Mouse (Mus musculus) C2C12 (cell line): ENCODE data around the gene Cdk17. TPM values are rescaled to one million over a fixed set of nuclear protein-coding genes. Genes with fewer than 3 reads are reported as not detected.

Source experiments
- H3K27me3 ChIP-seq: one replicate; pipeline ENCODE4 v1.6.1; 2011; ENCODE audit not compliant: control insufficient read depth, insufficient read depth, insufficient read length
- H3K36me3 ChIP-seq: one replicate; pipeline ENCODE4 v1.6.1; 2011; ENCODE audit not compliant: control insufficient read depth, insufficient read depth
- H3K4me3 ChIP-seq: one replicate; pipeline ENCODE4 v1.5.1; 2011; ENCODE audit warnings: mild to moderate bottlenecking, control low read depth; ENCODE audit not compliant: poor library complexity, insufficient read depth, severe bottlenecking
- H3K79me2 ChIP-seq: one replicate; pipeline ENCODE4 v1.6.1; 2011; ENCODE audit not compliant: control insufficient read depth, insufficient read depth
- H3K79me3 ChIP-seq: one replicate; pipeline ENCODE4 v1.6.1; 2011; ENCODE audit warnings: low read depth, control low read depth
- H3ac ChIP-seq: one replicate; pipeline ENCODE3; 2011; ENCODE audit warnings: low read depth; ENCODE audit not compliant: control insufficient read depth, insufficient read length
- CEBPB ChIP-seq: IDR thresholded peaks from one replicate; pipeline ENCODE4 v1.6.1; 2011; ENCODE audit warnings: low read depth, mild to moderate bottlenecking, control low read depth, moderate library complexity
- CTCF ChIP-seq: IDR thresholded peaks from one replicate; pipeline ENCODE4 v1.5.1; 2011; ENCODE audit not compliant: control insufficient read depth, insufficient read depth, insufficient read length
- FOSL1 ChIP-seq: IDR thresholded peaks from one replicate; pipeline ENCODE4 v1.8.0; 2011; ENCODE audit warnings: mild to moderate bottlenecking, low read length; ENCODE audit not compliant: poor library complexity, insufficient read depth, severe bottlenecking
- MAX ChIP-seq: IDR thresholded peaks from one replicate; pipeline ENCODE4 v1.6.1; 2011; ENCODE audit warnings: mild to moderate bottlenecking, control low read depth
- MYOD1 ChIP-seq: IDR thresholded peaks from one replicate; pipeline ENCODE4 v1.6.1; 2011; ENCODE audit warnings: low read depth; ENCODE audit not compliant: control insufficient read depth, insufficient read length
- MYOG ChIP-seq: IDR thresholded peaks from one replicate; pipeline ENCODE4 v1.6.1; 2011; ENCODE audit not compliant: control insufficient read depth, insufficient read length; ENCODE audit errors: extremely low read depth
- USF1 ChIP-seq: IDR thresholded peaks from one replicate; pipeline ENCODE4 v1.6.1; 2011; ENCODE audit warnings: low read depth, mild to moderate bottlenecking, control low read depth, moderate library complexity
- polyA plus RNA-seq: library from polyadenylated mRNA; unstranded; fragments of >200 nt; fragmentation: generic; extraction: Trizol; gene quantifications from one replicate; pipeline ENCODE4 v1.2.1, GENCODE M21; 2012; ENCODE audit warnings: missing spikeins

Gene Cdk17
- polyA plus RNA-seq, 1 experiment = 7.4 TPM

DNA sequence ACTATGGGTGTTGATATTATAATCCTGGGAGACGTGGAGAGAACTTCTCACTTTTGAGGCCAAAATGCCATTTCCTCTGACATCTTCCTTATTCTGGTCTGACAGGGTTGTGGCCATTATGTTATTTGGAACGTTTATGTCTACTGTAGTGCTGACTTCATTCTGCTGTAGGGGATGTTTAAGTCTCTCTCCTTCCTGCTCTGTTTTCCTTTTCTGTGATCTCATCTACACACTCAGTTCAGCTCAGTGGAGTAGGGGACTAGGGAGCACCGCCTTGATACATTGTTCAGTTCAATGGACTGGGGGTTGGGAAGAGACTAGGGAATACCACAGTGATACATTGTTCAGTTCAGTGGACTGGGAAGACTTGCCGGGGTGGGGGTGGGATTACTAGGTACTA lies 7.4 kb downstream of the Cdk17 start:
- peaks cover 94% of the 10 kb centered on the region for H3K79me3 ChIP-seq
- H3ac ChIP-seq = no peak overlapping the region
- peaks cover 2% of the 10 kb centered on the region for H3K36me3 ChIP-seq
- H3K4me3 ChIP-seq = no peak overlapping the region
- TF ChIP-seq CEBPB = no peak
- TF ChIP-seq MAX = no peak
- TF ChIP-seq CTCF = no peak
- no peak for TF ChIP-seq MYOG
- TF ChIP-seq USF1 = no peak
- no peak for TF ChIP-seq MYOD1
- no peak for TF ChIP-seq FOSL1
- peaks cover 100% of the 10 kb centered on the region for H3K79me2 ChIP-seq
- no peaks in the 10 kb centered on the region for H3K27me3 ChIP-seq

DNA sequence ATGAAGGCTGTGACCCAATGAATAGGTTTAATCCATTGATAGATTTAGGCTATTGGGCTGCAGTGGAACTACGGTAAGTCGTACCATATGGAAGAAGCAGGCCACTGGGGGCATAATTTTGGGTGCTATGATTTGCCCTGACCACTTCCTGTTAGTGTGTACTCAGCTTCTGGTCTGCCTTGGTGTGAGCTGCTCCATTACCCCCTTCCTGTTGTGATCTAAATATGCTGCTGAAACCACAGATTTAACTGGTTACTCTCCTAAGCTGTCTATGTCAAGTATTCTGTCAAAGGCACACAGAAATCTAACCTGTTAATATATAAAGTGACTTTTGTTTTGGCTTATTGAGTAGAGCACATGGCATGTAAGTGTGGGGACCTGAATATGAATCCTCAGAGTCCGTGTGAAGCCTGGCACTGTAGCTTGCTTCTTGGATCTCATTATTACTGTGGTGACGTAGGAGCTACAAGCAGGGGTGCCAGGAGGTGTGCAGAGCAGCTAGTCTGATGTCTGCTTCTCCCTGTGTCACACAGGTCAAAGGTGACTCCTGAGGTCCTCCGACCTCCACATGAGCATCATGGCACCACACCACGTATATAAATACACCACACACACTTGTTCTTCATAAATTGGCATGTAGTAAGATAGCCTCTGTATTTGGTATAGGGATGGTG lies 10.6 kb downstream of the Cdk17 start:
- peaks cover 94% of the 10 kb centered on the region for H3K79me3 ChIP-seq
- peaks cover 5% of the 10 kb centered on the region for H3K36me3 ChIP-seq
- TF ChIP-seq MYOG (no peak), CEBPB (no peak), MAX (no peak)
- H3ac ChIP-seq = no peak overlapping the region
- H3K4me3 ChIP-seq = no peak overlapping the region
- peaks cover 100% of the 10 kb centered on the region for H3K79me2 ChIP-seq
- H3K27me3 ChIP-seq = no peaks in the 10 kb centered on the region

DNA sequence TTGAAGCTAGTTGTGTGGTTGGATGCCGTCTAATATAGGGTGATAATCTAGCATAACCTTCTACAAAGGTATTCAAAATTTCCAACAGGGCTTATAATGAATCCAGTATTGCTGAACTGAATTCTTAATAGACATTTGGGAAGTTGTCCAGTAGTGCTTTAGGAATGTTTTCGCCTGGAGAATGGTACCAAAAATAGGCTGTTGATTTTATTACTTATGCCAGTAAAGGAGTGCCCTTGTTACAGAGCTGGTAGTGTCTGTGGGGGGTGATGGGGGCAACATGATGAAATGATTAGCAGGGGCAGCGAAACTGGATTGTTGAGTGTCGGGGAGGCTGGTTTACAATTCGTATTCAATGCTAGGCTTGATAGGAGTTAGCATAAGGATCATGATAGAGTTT lies 16.8 kb downstream of the Cdk17 start:
- H3K79me3 ChIP-seq = peaks cover 99% of the 10 kb centered on the region
- TF ChIP-seq CEBPB = no peak
- H3K36me3 ChIP-seq = peaks cover 5% of the 10 kb centered on the region
- H3K27me3 ChIP-seq = no peaks in the 10 kb centered on the region
- H3K79me2 ChIP-seq = peaks cover 100% of the 10 kb centered on the region
- no peak overlapping the region for H3K4me3 ChIP-seq
- no peak overlapping the region for H3ac ChIP-seq

DNA sequence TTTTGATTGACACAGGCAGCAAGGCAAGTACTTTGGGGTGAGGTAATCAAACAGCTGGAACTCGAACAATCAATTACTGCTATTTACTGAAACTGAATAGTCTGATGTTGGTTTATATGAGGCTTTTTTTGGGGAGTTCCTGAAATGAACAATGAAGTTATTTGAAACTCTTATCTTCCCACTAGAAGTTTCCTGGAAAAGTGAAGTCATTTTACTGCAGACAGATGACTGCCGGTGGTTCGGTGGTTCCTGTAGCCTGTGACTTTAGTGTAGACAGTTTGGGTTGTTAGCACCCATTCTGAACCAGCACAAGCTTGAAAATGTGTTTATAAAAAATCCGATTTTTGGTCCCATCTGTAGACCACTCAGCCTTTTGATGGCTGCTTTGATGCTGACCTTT lies 17.2 kb downstream of the Cdk17 start:
- H3K36me3 ChIP-seq = peaks cover 5% of the 10 kb centered on the region
- H3ac ChIP-seq = no peak overlapping the region
- peaks cover 100% of the 10 kb centered on the region for H3K79me2 ChIP-seq
- no peaks in the 10 kb centered on the region for H3K27me3 ChIP-seq
- H3K79me3 ChIP-seq = peaks cover 99% of the 10 kb centered on the region
- TF ChIP-seq FOSL1 = no peak
- TF ChIP-seq USF1 = no peak
- TF ChIP-seq CEBPB = no peak
- no peak for TF ChIP-seq MYOG
- TF ChIP-seq CTCF = no peak
- TF ChIP-seq MYOD1 = no peak
- no peak for TF ChIP-seq MAX
- no peak overlapping the region for H3K4me3 ChIP-seq

DNA sequence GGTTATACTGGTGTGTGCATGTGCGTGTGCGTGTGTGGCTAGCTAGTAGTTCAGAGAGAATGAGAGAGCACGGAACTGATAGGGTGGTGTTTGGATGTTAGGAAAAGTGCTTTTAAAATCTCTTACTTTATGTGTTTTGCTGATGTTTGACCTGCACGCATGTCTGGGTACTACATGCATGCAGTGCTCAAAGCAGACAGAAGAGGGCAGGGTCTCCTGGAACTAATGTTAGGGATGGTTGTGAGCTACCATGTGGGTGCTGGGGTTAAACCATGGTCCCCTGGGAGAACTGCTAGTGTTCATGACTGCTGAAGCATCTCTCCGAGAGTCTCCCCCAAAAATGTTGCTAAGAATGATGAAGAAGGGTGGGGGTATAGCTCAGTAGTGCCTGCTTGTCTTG lies 18.0 kb downstream of the Cdk17 start:
- peaks cover 98% of the 10 kb centered on the region for H3K79me3 ChIP-seq
- no peaks in the 10 kb centered on the region for H3K36me3 ChIP-seq
- no peak overlapping the region for H3ac ChIP-seq
- H3K79me2 ChIP-seq = peaks cover 100% of the 10 kb centered on the region
- no peak for TF ChIP-seq MAX
- TF ChIP-seq USF1 = no peak
- no peak for TF ChIP-seq CTCF
- TF ChIP-seq FOSL1 = no peak
- no peak for TF ChIP-seq MYOG
- TF ChIP-seq CEBPB = no peak
- no peak for TF ChIP-seq MYOD1
- H3K27me3 ChIP-seq = no peaks in the 10 kb centered on the region
- no peak overlapping the region for H3K4me3 ChIP-seq

DNA sequence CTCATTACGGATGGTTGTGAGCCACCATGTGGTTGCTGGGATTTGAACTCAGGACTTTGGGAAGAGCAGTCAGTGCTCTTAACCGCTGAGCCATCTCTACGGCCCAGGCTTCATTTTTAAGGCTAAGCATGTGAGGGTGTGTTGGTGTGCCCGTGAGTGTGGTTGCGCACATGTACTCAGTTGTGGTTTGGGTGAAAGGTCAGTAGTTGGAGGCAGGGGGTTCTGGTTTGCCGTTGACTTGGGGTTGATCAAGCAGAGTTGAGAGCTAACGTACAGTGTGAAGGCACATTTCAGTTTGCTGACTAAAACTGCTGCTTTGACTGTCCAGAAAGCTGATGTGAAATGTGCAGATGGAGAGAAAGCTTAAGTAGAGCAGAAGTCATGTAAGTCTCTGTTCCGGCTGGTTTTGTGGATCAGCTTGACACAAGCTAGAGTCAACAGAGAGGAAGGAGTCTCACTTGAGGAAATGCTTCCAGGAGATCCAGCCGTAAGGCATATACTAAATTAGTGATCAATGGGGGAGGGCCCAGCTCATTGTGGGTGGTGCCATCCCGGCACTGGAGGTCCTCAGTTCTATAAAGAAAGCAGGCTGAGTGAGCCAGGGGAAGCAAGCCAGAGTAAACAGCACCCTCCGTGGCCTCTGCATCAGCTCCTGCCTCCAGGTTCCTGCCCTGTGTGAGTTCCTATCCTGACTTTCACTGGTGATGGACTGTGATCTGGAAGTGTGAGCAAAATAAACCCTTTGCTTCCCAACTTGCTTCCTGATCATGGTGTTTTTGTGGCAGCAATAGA lies 19.2 kb downstream of the Cdk17 start:
- Histone ChIP-seq H3K79me2 (peaks cover 100% of the 10 kb centered on the region), H3K36me3 (no peaks in the 10 kb centered on the region), H3ac (no peak overlapping the region), H3K79me3 (peaks cover 90% of the 10 kb centered on the region), H3K4me3 (no peak overlapping the region), H3K27me3 (no peaks in the 10 kb centered on the region)
- TF ChIP-seq USF1 = no peak
- TF ChIP-seq FOSL1 = no peak
- TF ChIP-seq MYOG = no peak
- TF ChIP-seq MAX = no peak
- TF ChIP-seq MYOD1 = no peak
- no peak for TF ChIP-seq CTCF
- no peak for TF ChIP-seq CEBPB
